Mouse (Mus musculus): Measurements from ENCODE around the gene Csrp3.

GRCm38 (mm10) chr7:48842353-48842752, 5.5 kb downstream of the Csrp3 start:
- no peak for TF ChIP-seq CTCF (IDR thresholded peaks at IDR 0.05; ENCODE audit: control insufficient read depth, insufficient read depth, low read length)
- no peak for TF ChIP-seq POLR2A (IDR thresholded peaks at IDR 0.05; ENCODE audit: borderline replicate concordance, control insufficient read depth, low read depth, low read length)

All from bone marrow, adult 2 months (tissue).